Mouse (Mus musculus) Patski (cell line): ENCODE measurements around the gene Ccng2. TPM values are rescaled to one million over a fixed set of nuclear protein-coding genes. Genes with fewer than 3 reads are reported as not detected.

Source experiments
- ATAC-seq: fragments of 100-300 bp; one replicate; pipeline ENCODE4 v1.8.0; 2021
- CTCF ChIA-PET: fragments of 350-600 bp; sonication (Branson Sonifier 250); formaldehyde crosslinking; loops from one replicate; lab custom pipeline; 2022; ENCODE audit warnings: inconsistent platforms; lab: Charles Lee
- POLR2A ChIA-PET: fragments of 350-600 bp; sonication (Branson Sonifier 250); formaldehyde crosslinking; loops from one replicate; lab custom pipeline; 2022; ENCODE audit warnings: antibody characterized with exemption, inconsistent platforms; lab: Charles Lee
- DNase-seq: peaks from one replicate; pipeline ENCODE4 v3.0.0-alpha.2; 2011; ENCODE audit warnings: low read depth, low spot score
- H3K27me3 ChIP-seq: fragments of 371-371 bp; one replicate; pipeline ENCODE4 v1.5.1; 2021
- CTCF ChIP-seq: fragments of 100-300 bp; IDR thresholded peaks from one replicate; pipeline ENCODE4 v1.5.1; 2021
- in situ Hi-C: fragments of 300-500 bp; cut with MboI; formaldehyde crosslinking; loops from 3 replicates; pipeline ENCODE4 v1.11.1; 2018; ENCODE audit warnings: low pct_unique_long_range_greater_than_20kb, mixed read lengths
- polyA plus RNA-seq: library from polyadenylated mRNA; unstranded; gene quantifications from one replicate; pipeline ENCODE4 v1.2.3, GENCODE M21; 2021

Ccng2 gene
- polyA plus RNA-seq, 1 experiment from 2014 or later = 53.8 TPM

GRCm38 (mm10) chr5:93260983-93261382, 6.1 kb upstream of the Ccng2 start:
- TF ChIP-seq CTCF = no peak
- in situ Hi-C loops = loop anchor here (10.0 kb wide), 2 partner anchors 276 to 576 kb away; partner anchors contain the start of gene Shroom3
- ChIA-PET POLR2A (no interaction called here), CTCF (interaction anchor here (1.1 to 1.2 kb wide), 3 partner anchors 12 to 34 kb away, joined by 3 to 5 read pairs (median 4); no protein-coding TSS in a partner anchor)
- DNase-seq (peak; percentile 2), ATAC-seq (no peak)
- no peaks in the 10 kb centered on the region for H3K27me3 ChIP-seq

GRCm38 (mm10) chr5:93262751-93263150, 4.3 kb upstream of the Ccng2 start:
- in situ Hi-C loops = loop anchor here (10.0 kb wide), 2 partner anchors 278 to 578 kb away; partner anchors contain the start of gene Shroom3
- ChIA-PET CTCF (interaction anchor here (1.0 to 1.7 kb wide), 5 partner anchors 12 to 51 kb away, joined by 3 to 7 read pairs (median 4); no protein-coding TSS in a partner anchor), POLR2A (interaction anchor here (0.5 kb wide), 1 partner anchor 436 kb away, joined by 3 read pairs; no protein-coding TSS in a partner anchor)
- ATAC-seq = no peak
- H3K27me3 ChIP-seq = no peaks in the 10 kb centered on the region
- peak; percentile 17 for DNase-seq
- TF ChIP-seq CTCF = no peak

- CTCF ChIA-PET = interaction anchor here (1.2 to 1.7 kb wide), 6 partner anchors 13 to 52 kb away, joined by 3 to 7 read pairs (median 5); no protein-coding TSS in a partner anchor
- POLR2A ChIA-PET = no interaction called here
- no peaks in the 10 kb centered on the region for H3K27me3 ChIP-seq
- in situ Hi-C loops = loop anchor here (10.0 kb wide), 2 partner anchors 279 to 579 kb away; partner anchors contain the start of gene Shroom3
- no peak for ATAC-seq
- DNase-seq = no peak
- TF ChIP-seq CTCF = no peak
Observed at GRCm38 (mm10) chr5:93263396-93264075, 3.5 kb upstream of the Ccng2 start.

- TF ChIP-seq CTCF = no peak
- in situ Hi-C loops = loop anchor here (10.0 kb wide), 2 partner anchors 279 to 579 kb away; partner anchors contain the start of gene Shroom3
- DNase-seq (no peak), ATAC-seq (no peak)
- ChIA-PET CTCF (interaction anchor here (1.4 to 2.3 kb wide), 6 partner anchors 13 to 52 kb away, joined by 4 to 7 read pairs (median 5); no protein-coding TSS in a partner anchor), POLR2A (no interaction called here)
- no peaks in the 10 kb centered on the region for H3K27me3 ChIP-seq
Observed at GRCm38 (mm10) chr5:93264136-93264700, 2.8 kb upstream of the Ccng2 start.

GRCm38 (mm10) chr5:93265164-93265800, 1.8 kb upstream of the Ccng2 start:
- no peak for ATAC-seq
- POLR2A ChIA-PET = interaction anchor here (1.3 to 1.7 kb wide), 4 partner anchors 25 to 61 kb away, joined by 4 to 8 read pairs (median 5); partner anchors contain the start of genes 2010109A12Rik and Ccni
- DNase-seq = peak; percentile 25
- H3K27me3 ChIP-seq = no peaks in the 10 kb centered on the region
- no peak for TF ChIP-seq CTCF
- CTCF ChIA-PET = interaction anchor here (0.7 to 2.3 kb wide), 11 partner anchors 9 to 86 kb away, joined by 3 to 7 read pairs (median 5); no protein-coding TSS in a partner anchor
- in situ Hi-C loops = loop anchor here (5.0 to 10.0 kb wide), 4 partner anchors 58 to 580 kb away; partner anchors contain the start of genes 2010109A12Rik, Ccni, Sept11 and Shroom3

- CTCF ChIA-PET = interaction anchor here (0.7 to 2.3 kb wide), 12 partner anchors 9 to 88 kb away, joined by 3 to 7 read pairs (median 4); no protein-coding TSS in a partner anchor
- POLR2A ChIA-PET = interaction anchor here (0.6 to 2.5 kb wide), 7 partner anchors 26 to 311 kb away, joined by 3 to 12 read pairs (median 4); partner anchors contain the start of genes 2010109A12Rik and Ccni
- no peak for TF ChIP-seq CTCF
- DNase-seq = peak; percentile 27
- H3K27me3 ChIP-seq = no peaks in the 10 kb centered on the region
- ATAC-seq = peak; percentile 10
- in situ Hi-C loops = loop anchor here (5.0 to 10.0 kb wide), 4 partner anchors 59 to 581 kb away; partner anchors contain the start of genes 2010109A12Rik, Ccni, Sept11 and Shroom3
Observed at GRCm38 (mm10) chr5:93265801-93266580, 1.1 kb upstream of the Ccng2 start.

GRCm38 (mm10) chr5:93267851-93268606, 972 bp downstream of the Ccng2 start:
- POLR2A ChIA-PET = interaction anchor here (0.9 to 2.5 kb wide), 6 partner anchors 29 to 92 kb away, joined by 3 to 12 read pairs (median 4); no protein-coding TSS in a partner anchor
- in situ Hi-C loops = loop anchor here (5.0 to 10.0 kb wide), 4 partner anchors 61 to 583 kb away; partner anchors contain the start of genes 2010109A12Rik, Ccni, Sept11 and Shroom3
- no peaks in the 10 kb centered on the region for H3K27me3 ChIP-seq
- CTCF ChIA-PET = interaction anchor here (1.0 to 1.6 kb wide), 7 partner anchors 24 to 90 kb away, joined by 3 to 4 read pairs (median 3); no protein-coding TSS in a partner anchor
- peak; percentile 77 for TF ChIP-seq CTCF
- ATAC-seq = peak; percentile 64
- peak; percentile 68 for DNase-seq

- ATAC-seq (no peak), DNase-seq (no peak)
- in situ Hi-C loops = no loop called here
- CTCF ChIA-PET = interaction anchor here (0.9 to 1.2 kb wide), 2 partner anchors 81 to 90 kb away, joined by 3 read pairs; no protein-coding TSS in a partner anchor
- TF ChIP-seq CTCF = no peak
- POLR2A ChIA-PET = interaction anchor here (1.0 kb wide), 1 partner anchor 27 kb away, joined by 3 read pairs; no protein-coding TSS in a partner anchor
- H3K27me3 ChIP-seq = no peaks in the 10 kb centered on the region
Observed at GRCm38 (mm10) chr5:93270095-93270494, 3.0 kb downstream of the Ccng2 start.
